Mouse (Mus musculus) liver, embryonic 15.5 days (tissue): ENCODE data around the gene Cyp2t4. TPM values are rescaled to one million over a fixed set of nuclear protein-coding genes. Genes with fewer than 3 reads are reported as not detected.

Experiments
- ATAC-seq: fragments of 200-750 bp; cut with Nextera tagmentation; 2 replicates; pipeline ENCODE4 v1.8.0; 2017; ENCODE audit warnings: moderate number of reproducible peaks, mild to moderate bottlenecking, moderate library complexity; ENCODE audit not compliant: insufficient read depth
- H3K27ac ChIP-seq: fragments of 300-500 bp; sonication (generic); replicated peaks from 2 replicates; pipeline ENCODE4 v1.5.1; 2015; ENCODE audit warnings: mild to moderate bottlenecking, inconsistent platforms
- H3K27me3 ChIP-seq: fragments of 300-500 bp; sonication (generic); 2 replicates; pipeline ENCODE4 v1.6.1; 2015; ENCODE audit warnings: mild to moderate bottlenecking, inconsistent platforms
- H3K36me3 ChIP-seq: fragments of 300-500 bp; sonication (generic); replicated peaks from 2 replicates; pipeline ENCODE4 v1.6.1; 2015; ENCODE audit warnings: moderate library complexity, mild to moderate bottlenecking, inconsistent platforms
- H3K4me1 ChIP-seq: fragments of 300-500 bp; sonication (generic); replicated peaks from 2 replicates; pipeline ENCODE4 v1.6.1; 2015; ENCODE audit warnings: inconsistent platforms
- H3K4me2 ChIP-seq: fragments of 300-500 bp; sonication (generic); 2 replicates; pipeline ENCODE4 v1.6.1; 2015; ENCODE audit warnings: moderate library complexity, mild to moderate bottlenecking, inconsistent platforms
- H3K4me3 ChIP-seq: fragments of 300-500 bp; sonication (generic); replicated peaks from 2 replicates; pipeline ENCODE4 v1.5.1; 2015; ENCODE audit warnings: mild to moderate bottlenecking, inconsistent platforms
- H3K9ac ChIP-seq: fragments of 300-500 bp; sonication (generic); 2 replicates; pipeline ENCODE4 v1.6.1; 2015; ENCODE audit warnings: moderate library complexity, mild to moderate bottlenecking, inconsistent platforms
- H3K9me3 ChIP-seq: fragments of 300-500 bp; sonication (generic); replicated peaks from 2 replicates; pipeline ENCODE4 v1.6.1; 2016; ENCODE audit warnings: inconsistent platforms
- WGBS: fragments of 180-500 bp; shearing (Covaris S2); methylation state at CpG from one replicate; pipeline ENCODE4 v1.1.7; 2015; ENCODE audit warnings: mixed read lengths; ENCODE audit not compliant: insufficient replicate concordance; 5-methylcytosine and 5-hydroxymethylcytosine counted together
- polyA plus RNA-seq: library from polyadenylated mRNA; unstranded; fragments of >200 nt; fragmentation: Nextera tagmentation; extraction: Ambion mirVana; gene quantifications from 2 replicates; pipeline ENCODE4 v1.2.1, GENCODE M21; 2015

The Cyp2t4 gene
- polyA plus RNA-seq, 1 experiment from 2014 or later: not detected

GRCm38 (mm10) chr7:27130521-27131370 is 22.8 kb upstream of the Cyp2t4 start:
- no peak overlapping the region for H3K27ac ChIP-seq

GRCm38 (mm10) chr7:27131387-27131786 is 22.1 kb upstream of the Cyp2t4 start:
- no peaks in the 10 kb centered on the region for H3K27me3 ChIP-seq
- H3K4me1 ChIP-seq: no peaks in the 10 kb centered on the region
- whole genome bisulfite sequencing: 40% methylated on average over 2 of the region's 2 CpGs
- H3K4me3 ChIP-seq: no peak overlapping the region
- no peaks in the 10 kb centered on the region for H3K9me3 ChIP-seq
- no peaks in the 10 kb centered on the region for H3K36me3 ChIP-seq
- ATAC-seq: no peak
- no peak overlapping the region for H3K27ac ChIP-seq
- H3K9ac ChIP-seq: no peak overlapping the region
- H3K4me2 ChIP-seq: no peak overlapping the region

More at GRCm38 (mm10) chr7:27130521-27131370, 22.8 kb upstream of the Cyp2t4 start:
- Histone ChIP-seq H3K9ac (no peak overlapping the region), H3K4me3 (no peak overlapping the region), H3K27me3 (no peaks in the 10 kb centered on the region), H3K4me1 (no peaks in the 10 kb centered on the region), H3K4me2 (no peak overlapping the region), H3K9me3 (no peaks in the 10 kb centered on the region), H3K36me3 (no peaks in the 10 kb centered on the region)
- ATAC-seq: no peak
- WGBS: 74% methylated on average over 22 of the region's 22 CpGs

- Histone ChIP-seq H3K36me3 (no peaks in the 10 kb centered on the region), H3K9ac (no peak overlapping the region), H3K27ac (no peak overlapping the region), H3K9me3 (no peaks in the 10 kb centered on the region), H3K4me3 (no peak overlapping the region), H3K27me3 (no peaks in the 10 kb centered on the region), H3K4me2 (peak overlapping the region; percentile 10; the same call in 1 of the 2 replicates), H3K4me1 (no peaks in the 10 kb centered on the region)
- no peak for ATAC-seq
- 13% methylated on average over 10 of the region's 10 CpGs for WGBS
Measured at GRCm38 (mm10) chr7:27132588-27132987, 20.9 kb upstream of the Cyp2t4 start.

- ATAC-seq: peak; percentile 42; the same call in 1 of the 2 replicates
- WGBS: 57% methylated on average over 12 of the region's 12 CpGs
- no peaks in the 10 kb centered on the region for H3K9me3 ChIP-seq
- no peak overlapping the region for H3K9ac ChIP-seq
- no peak overlapping the region for H3K4me3 ChIP-seq
- no peak overlapping the region for H3K27ac ChIP-seq
- no peaks in the 10 kb centered on the region for H3K4me1 ChIP-seq
- H3K27me3 ChIP-seq: no peaks in the 10 kb centered on the region
- no peak overlapping the region for H3K4me2 ChIP-seq
- H3K36me3 ChIP-seq: no peaks in the 10 kb centered on the region
Measured at GRCm38 (mm10) chr7:27133156-27133555, 20.4 kb upstream of the Cyp2t4 start.

- H3K9ac ChIP-seq: no peak overlapping the region
- no peak for ATAC-seq
- H3K4me2 ChIP-seq: no peak overlapping the region
- no peaks in the 10 kb centered on the region for H3K9me3 ChIP-seq
- no peaks in the 10 kb centered on the region for H3K27me3 ChIP-seq
- H3K36me3 ChIP-seq: no peaks in the 10 kb centered on the region
- H3K4me3 ChIP-seq: no peak overlapping the region
- H3K4me1 ChIP-seq: no peaks in the 10 kb centered on the region
- no peak overlapping the region for H3K27ac ChIP-seq
- WGBS: 59% methylated on average over 4 of the region's 4 CpGs
Measured at GRCm38 (mm10) chr7:27133757-27134156, 19.8 kb upstream of the Cyp2t4 start.

- Histone ChIP-seq H3K4me1 (no peaks in the 10 kb centered on the region), H3K27ac (no peak overlapping the region), H3K27me3 (no peaks in the 10 kb centered on the region), H3K4me3 (no peak overlapping the region), H3K4me2 (no peak overlapping the region), H3K9ac (no peak overlapping the region), H3K9me3 (no peaks in the 10 kb centered on the region), H3K36me3 (no peaks in the 10 kb centered on the region)
- 45% methylated on average over 8 of the region's 8 CpGs for WGBS
- ATAC-seq: no peak
Measured at GRCm38 (mm10) chr7:27136410-27136996, 17.0 kb upstream of the Cyp2t4 start.

- ATAC-seq: no peak
- Histone ChIP-seq H3K27me3 (no peaks in the 10 kb centered on the region), H3K4me3 (no peak overlapping the region), H3K27ac (no peak overlapping the region), H3K9me3 (no peaks in the 10 kb centered on the region), H3K9ac (no peak overlapping the region), H3K4me1 (peaks cover 12% of the 10 kb centered on the region), H3K4me2 (no peak overlapping the region), H3K36me3 (peaks cover 25% of the 10 kb centered on the region)
- WGBS: 75% methylated on average over 13 of the region's 13 CpGs
Measured at GRCm38 (mm10) chr7:27156005-27156404, 2.5 kb downstream of the Cyp2t4 start.

GRCm38 (mm10) chr7:27158171-27158570 is 4.7 kb downstream of the Cyp2t4 start:
- H3K36me3 ChIP-seq: peaks cover 30% of the 10 kb centered on the region
- H3K9me3 ChIP-seq: no peaks in the 10 kb centered on the region
- no peak overlapping the region for H3K4me3 ChIP-seq
- WGBS: 85% methylated on average over 9 of the region's 9 CpGs
- no peak for ATAC-seq
- no peak overlapping the region for H3K9ac ChIP-seq
- no peaks in the 10 kb centered on the region for H3K27me3 ChIP-seq
- H3K4me2 ChIP-seq: no peak overlapping the region
- H3K27ac ChIP-seq: no peak overlapping the region
- H3K4me1 ChIP-seq: peaks cover 32% of the 10 kb centered on the region

GRCm38 (mm10) chr7:27159256-27159655 is 5.7 kb downstream of the Cyp2t4 start:
- H3K27ac ChIP-seq: no peak overlapping the region

GRCm38 (mm10) chr7:27159882-27160281 is 6.4 kb downstream of the Cyp2t4 start:
- no peaks in the 10 kb centered on the region for H3K27me3 ChIP-seq
- no peaks in the 10 kb centered on the region for H3K9me3 ChIP-seq
- H3K4me2 ChIP-seq: no peak overlapping the region
- H3K4me1 ChIP-seq: peaks cover 49% of the 10 kb centered on the region
- H3K9ac ChIP-seq: no peak overlapping the region
- no peak overlapping the region for H3K4me3 ChIP-seq
- ATAC-seq: peak; percentile 74
- H3K27ac ChIP-seq: no peak overlapping the region
- peaks cover 46% of the 10 kb centered on the region for H3K36me3 ChIP-seq
- 5% methylated on average over 8 of the region's 8 CpGs for WGBS

More at GRCm38 (mm10) chr7:27159256-27159655, 5.7 kb downstream of the Cyp2t4 start:
- Histone ChIP-seq H3K4me2 (no peak overlapping the region), H3K9ac (no peak overlapping the region), H3K9me3 (no peaks in the 10 kb centered on the region), H3K27me3 (no peaks in the 10 kb centered on the region), H3K4me3 (no peak overlapping the region), H3K36me3 (peaks cover 39% of the 10 kb centered on the region), H3K4me1 (peaks cover 43% of the 10 kb centered on the region)
- ATAC-seq: no peak
- 89% methylated on average over 6 of the region's 6 CpGs for WGBS

GRCm38 (mm10) chr7:27160921-27161320 is 7.4 kb downstream of the Cyp2t4 start:
- Histone ChIP-seq H3K36me3 (peaks cover 51% of the 10 kb centered on the region), H3K9me3 (no peaks in the 10 kb centered on the region), H3K4me3 (no peak overlapping the region), H3K9ac (no peak overlapping the region), H3K4me2 (no peak overlapping the region), H3K27ac (no peak overlapping the region), H3K27me3 (no peaks in the 10 kb centered on the region), H3K4me1 (peaks cover 59% of the 10 kb centered on the region)
- WGBS: 67% methylated on average over 3 of the region's 3 CpGs
- ATAC-seq: no peak
